Mouse (Mus musculus) small intestine, adult 2 months (tissue): ENCODE results near the gene Sall2.

Source experiments
- CTCF ChIP-seq: fragments of 200-500 bp; IDR thresholded peaks from 2 replicates; pipeline ENCODE4 v1.5.1; 2012; ENCODE audit warnings: low read depth, mild to moderate bottlenecking, control low read depth, inconsistent platforms, low read length, moderate library complexity, mixed read lengths; ENCODE audit not compliant: insufficient replicate concordance, insufficient read length; ENCODE audit errors: extremely low read depth
- POLR2A ChIP-seq: fragments of 200-500 bp; IDR thresholded peaks from 2 replicates; pipeline ENCODE4 v1.6.1; 2012; ENCODE audit warnings: low read depth, mild to moderate bottlenecking, control low read depth, inconsistent platforms, low read length, moderate library complexity

GRCm38 (mm10) chr14:52339512-52339852, 10.9 kb upstream of the Sall2 start:
- TF ChIP-seq CTCF (no peak), POLR2A (no peak)
